Mouse (Mus musculus) midbrain, embryonic 12.5 days (tissue): ENCODE results near the gene Plekha5. TPM values are rescaled to one million over a fixed set of nuclear protein-coding genes. Genes with fewer than 3 reads are reported as not detected.

ENCODE experiments used
- ATAC-seq: fragments of 200-750 bp; cut with Nextera tagmentation; 2 replicates; pipeline ENCODE4 v1.8.0; 2017; ENCODE audit warnings: low read depth, moderate TSS enrichment, moderate library complexity; ENCODE audit not compliant: low FRiP score
- H3K27ac ChIP-seq: fragments of 300-500 bp; sonication (generic); replicated peaks from 2 replicates; pipeline ENCODE4 v1.5.1; 2016; ENCODE audit warnings: mild to moderate bottlenecking
- H3K27me3 ChIP-seq: fragments of 300-500 bp; sonication (generic); 2 replicates; pipeline ENCODE4 v1.6.1; 2016; ENCODE audit warnings: mild to moderate bottlenecking
- H3K36me3 ChIP-seq: fragments of 300-500 bp; sonication (generic); 2 replicates; pipeline ENCODE4 v1.6.1; 2016
- H3K4me1 ChIP-seq: fragments of 300-500 bp; sonication (generic); 2 replicates; pipeline ENCODE4 v1.6.1; 2016
- H3K4me2 ChIP-seq: fragments of 300-500 bp; sonication (generic); replicated peaks from 2 replicates; pipeline ENCODE4 v1.6.1; 2016; ENCODE audit warnings: mild to moderate bottlenecking, moderate library complexity
- H3K4me3 ChIP-seq: fragments of 300-500 bp; sonication (generic); 2 replicates; pipeline ENCODE4 v1.5.1; 2016; ENCODE audit warnings: mild to moderate bottlenecking
- H3K9ac ChIP-seq: fragments of 300-500 bp; sonication (generic); replicated peaks from 2 replicates; pipeline ENCODE4 v1.6.1; 2016; ENCODE audit warnings: mild to moderate bottlenecking, moderate library complexity
- H3K9me3 ChIP-seq: fragments of 300-500 bp; sonication (generic); 2 replicates; pipeline ENCODE4 v1.6.1; 2016; ENCODE audit warnings: mild to moderate bottlenecking
- WGBS: fragments of 180-500 bp; shearing (Covaris S2); methylation state at CpG from one replicate; pipeline ENCODE4 v1.1.7; 2016; 5-methylcytosine and 5-hydroxymethylcytosine counted together
- polyA plus RNA-seq: library from polyadenylated mRNA; unstranded; fragments of >200 nt; fragmentation: Nextera tagmentation; extraction: Ambion mirVana; gene quantifications from 2 replicates; pipeline ENCODE4 v1.2.1, GENCODE M21; 2016

Gene Plekha5
- 55.0 and 55.3 TPM in 2 replicates for polyA plus RNA-seq

DNA sequence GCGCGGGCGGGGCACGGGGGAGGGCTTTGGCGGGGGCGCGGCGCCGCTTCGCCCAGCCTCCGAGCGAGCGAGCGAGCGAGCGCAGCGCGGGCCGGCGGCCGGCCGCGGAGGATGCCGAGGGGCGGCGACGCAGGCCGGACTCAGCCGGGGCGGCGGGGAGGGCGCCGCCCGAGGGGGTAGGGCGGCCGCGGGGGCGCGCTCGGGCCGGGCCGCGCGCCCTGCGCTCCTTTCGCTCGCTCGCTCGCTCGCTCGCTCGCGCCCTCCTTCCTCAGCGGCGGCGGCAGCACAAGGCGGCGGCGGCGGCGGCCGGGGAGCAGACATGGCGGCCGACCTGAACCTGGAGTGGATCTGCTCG is at the start of gene Plekha5:
Gene Plekha5 (plus strand): TSS at position 209 of the 355 bp plus-strand sequence.
- no peaks in the 10 kb centered on the region for H3K9me3 ChIP-seq
- peaks cover 21% of the 10 kb centered on the region for H3K4me1 ChIP-seq
- H3K27me3 ChIP-seq = no peaks in the 10 kb centered on the region
- WGBS = under 1% methylated on average over 52 of the region's 65 CpGs
- peak; percentile 92 for ATAC-seq
- H3K4me3 ChIP-seq = peak within 1 kb of the TSS; percentile 97
- H3K36me3 ChIP-seq = peaks cover 9% of the 10 kb centered on the region; the same call in 1 of the 2 replicates
- H3K27ac ChIP-seq = peak within 1 kb of the TSS; percentile 96
- H3K4me2 ChIP-seq = peak within 1 kb of the TSS; percentile 77
- peak within 1 kb of the TSS; percentile 96 for H3K9ac ChIP-seq

DNA sequence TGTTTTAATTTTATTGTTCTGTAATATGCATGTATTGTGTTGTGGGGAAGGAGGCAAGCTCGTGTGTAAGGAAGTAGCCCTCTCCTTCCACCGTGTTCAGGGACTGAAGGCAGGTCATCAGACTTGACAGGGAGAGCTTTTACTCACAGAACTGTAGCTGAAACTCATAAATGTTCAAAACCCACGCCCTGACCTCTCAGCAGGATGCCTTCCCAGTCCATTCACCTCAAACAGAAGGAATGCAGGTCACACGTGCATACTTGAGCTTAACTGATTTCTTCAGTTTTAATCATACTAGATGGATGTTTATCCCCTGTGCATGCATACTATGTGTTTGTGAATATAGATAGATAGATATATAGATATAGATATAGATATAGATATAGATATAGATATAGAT is 48.2 kb upstream of the Plekha5 start:
- no peaks in the 10 kb centered on the region for H3K27me3 ChIP-seq
- 0 out of 2 replicates have a peak, but pooled peaks cover 5% of the 10 kb centered on the region for H3K4me1 ChIP-seq
- H3K9ac ChIP-seq = no peak overlapping the region
- no peaks in the 10 kb centered on the region for H3K9me3 ChIP-seq
- no peak for ATAC-seq
- 37% methylated on average over 4 of the region's 4 CpGs for WGBS
- H3K4me2 ChIP-seq = no peak overlapping the region
- H3K4me3 ChIP-seq = no peak overlapping the region
- H3K36me3 ChIP-seq = no peaks in the 10 kb centered on the region
- no peak overlapping the region for H3K27ac ChIP-seq

DNA sequence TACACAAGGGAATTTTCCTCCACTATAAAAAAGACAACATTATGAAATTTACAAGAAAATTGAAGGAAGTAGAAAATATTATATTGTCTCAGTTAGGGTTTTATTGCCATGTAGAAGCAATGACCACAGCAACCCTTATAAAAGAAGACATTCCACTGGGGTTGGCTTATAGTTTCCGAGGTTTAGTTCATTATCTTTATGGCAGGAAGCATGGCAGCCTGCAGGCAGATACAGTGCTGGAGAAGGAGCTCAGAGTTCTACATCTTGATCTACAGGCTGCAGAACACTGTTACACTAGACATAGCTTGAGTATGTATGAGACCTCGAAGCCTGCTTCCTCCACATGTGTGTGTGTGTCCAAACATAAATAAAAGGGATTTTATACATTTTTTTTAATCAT is 43.3 kb upstream of the Plekha5 start:
- Histone ChIP-seq H3K9ac (no peak overlapping the region), H3K4me3 (no peak overlapping the region), H3K36me3 (no peaks in the 10 kb centered on the region), H3K27ac (no peak overlapping the region), H3K4me1 (0 out of 2 replicates have a peak, but pooled peaks cover 5% of the 10 kb centered on the region), H3K4me2 (no peak overlapping the region), H3K9me3 (no peaks in the 10 kb centered on the region), H3K27me3 (no peaks in the 10 kb centered on the region)
- 85% methylated on average over 2 of the region's 2 CpGs for WGBS
- ATAC-seq = no peak

DNA sequence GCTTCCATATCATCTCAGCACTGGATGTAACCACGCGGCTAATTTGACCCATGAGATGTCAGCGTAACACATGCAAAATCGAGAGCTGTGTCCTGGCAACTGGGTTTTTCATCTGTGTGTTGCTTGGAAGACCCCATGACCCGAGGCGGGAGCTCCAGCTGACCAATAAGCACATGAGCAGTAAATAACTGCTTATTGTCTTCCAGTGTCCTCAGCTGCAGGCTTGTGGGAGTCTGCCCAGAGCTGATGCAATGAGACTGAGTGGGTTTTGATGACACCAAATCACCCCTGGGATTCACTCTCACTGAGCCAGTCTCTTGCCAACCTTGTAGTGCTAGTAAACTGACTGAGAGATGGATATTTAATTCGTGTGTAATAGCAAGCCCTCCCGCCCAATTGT is 42.7 kb upstream of the Plekha5 start:
- 74% methylated on average over 8 of the region's 8 CpGs for WGBS
- Histone ChIP-seq H3K4me2 (no peak overlapping the region), H3K9me3 (no peaks in the 10 kb centered on the region), H3K4me3 (no peak overlapping the region), H3K4me1 (0 out of 2 replicates have a peak, but pooled peaks cover 5% of the 10 kb centered on the region), H3K27me3 (no peaks in the 10 kb centered on the region), H3K36me3 (no peaks in the 10 kb centered on the region), H3K9ac (no peak overlapping the region), H3K27ac (no peak overlapping the region)
- no peak for ATAC-seq

DNA sequence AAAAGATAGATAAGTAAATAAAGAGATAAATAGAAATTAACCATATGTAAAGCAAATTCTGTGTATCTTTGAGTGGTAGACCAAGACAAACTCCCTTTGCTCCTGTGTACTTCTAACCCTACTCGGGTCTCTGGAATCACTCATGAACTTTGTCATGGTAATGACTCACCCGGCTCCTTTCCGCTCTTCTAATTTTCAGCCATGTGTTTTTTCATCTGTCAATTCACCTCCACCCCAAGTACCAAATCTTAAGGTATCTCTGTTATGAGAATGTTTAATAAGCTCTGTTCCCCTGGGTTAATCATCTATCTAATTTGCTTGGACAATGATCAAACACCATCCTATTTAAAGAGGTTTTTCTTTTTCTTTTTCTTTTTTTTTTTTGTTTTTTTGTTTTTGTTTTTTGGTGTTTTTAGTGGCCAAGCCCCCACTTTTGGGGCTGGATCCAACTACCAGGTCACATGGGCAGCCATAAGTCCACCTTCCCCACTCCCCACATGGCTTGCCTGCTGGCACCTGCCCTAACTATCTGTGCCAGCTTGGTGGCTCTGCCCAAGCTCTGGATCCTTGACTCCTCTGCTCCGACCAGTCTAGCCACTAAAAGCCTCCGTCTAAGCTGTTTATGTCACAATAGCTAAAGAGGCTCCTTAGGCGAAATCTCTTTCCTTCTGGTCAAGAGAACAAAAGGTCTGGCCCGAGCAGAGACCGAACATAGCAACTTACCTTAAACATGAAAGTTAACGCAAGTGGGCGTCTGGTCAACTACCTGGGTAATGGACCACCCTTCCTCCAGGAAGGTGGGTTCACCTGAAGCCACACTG is 40.1 kb upstream of the Plekha5 start:
- H3K9me3 ChIP-seq = no peaks in the 10 kb centered on the region
- no peaks in the 10 kb centered on the region for H3K36me3 ChIP-seq
- 87% methylated on average over 10 of the region's 10 CpGs for WGBS
- no peaks in the 10 kb centered on the region for H3K27me3 ChIP-seq
- H3K4me3 ChIP-seq = no peak overlapping the region
- ATAC-seq = no peak
- no peak overlapping the region for H3K9ac ChIP-seq
- H3K4me2 ChIP-seq = no peak overlapping the region
- H3K4me1 ChIP-seq = no peaks in the 10 kb centered on the region
- H3K27ac ChIP-seq = no peak overlapping the region

DNA sequence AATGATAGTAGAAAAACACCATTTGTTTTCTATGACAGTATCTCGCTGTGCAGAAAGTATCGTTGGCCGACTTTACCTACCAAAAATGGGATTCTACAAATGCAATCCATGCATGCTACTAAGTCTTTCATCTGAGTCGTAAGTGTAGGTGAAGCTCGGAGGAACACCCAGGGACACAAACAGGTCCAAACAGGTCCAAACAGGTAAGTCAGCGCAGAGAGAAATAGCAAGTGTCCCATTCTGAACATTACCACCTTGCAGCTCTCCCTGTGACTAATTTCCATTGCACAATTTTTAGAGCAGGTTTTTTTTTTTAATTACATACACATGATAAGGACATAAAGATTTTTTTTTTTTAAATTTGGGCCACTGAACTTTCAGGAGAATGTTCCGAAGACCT is 27.2 kb upstream of the Plekha5 start:
- Histone ChIP-seq H3K4me2 (no peak overlapping the region), H3K9me3 (no peaks in the 10 kb centered on the region), H3K27me3 (no peaks in the 10 kb centered on the region), H3K9ac (no peak overlapping the region), H3K4me1 (no peaks in the 10 kb centered on the region), H3K36me3 (no peaks in the 10 kb centered on the region), H3K4me3 (no peak overlapping the region), H3K27ac (no peak overlapping the region)
- ATAC-seq = no peak
- 97% methylated on average over 7 of the region's 7 CpGs for WGBS

DNA sequence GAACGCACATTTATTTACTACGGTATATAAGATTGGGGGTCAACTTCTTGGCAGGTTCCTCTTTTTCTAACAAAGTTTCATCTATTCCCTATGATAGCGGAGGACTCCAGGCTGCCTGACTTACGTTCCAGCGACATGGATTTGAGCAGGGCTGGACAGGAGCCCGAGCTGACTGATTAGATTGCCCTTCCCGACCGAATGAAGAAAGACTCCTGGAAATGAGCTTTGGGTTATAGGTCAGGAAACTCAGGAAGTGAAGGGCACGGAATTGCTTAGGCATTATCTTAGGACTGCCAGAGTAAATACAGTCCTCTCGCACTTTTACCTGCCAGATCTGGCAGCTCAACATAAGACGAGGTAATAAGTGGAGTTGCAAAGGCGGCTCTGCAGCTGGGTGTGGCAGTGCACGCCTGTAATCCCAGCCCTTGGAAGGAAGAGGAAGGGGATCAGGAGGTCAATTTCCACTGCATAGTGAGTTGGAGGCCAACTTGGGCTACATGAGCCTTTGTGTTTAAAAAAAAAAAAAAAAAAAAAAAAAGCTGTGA is 21.0 kb upstream of the Plekha5 start:
- WGBS = 86% methylated on average over 13 of the region's 13 CpGs
- no peaks in the 10 kb centered on the region for H3K9me3 ChIP-seq
- no peaks in the 10 kb centered on the region for H3K4me1 ChIP-seq
- no peak overlapping the region for H3K27ac ChIP-seq
- no peak overlapping the region for H3K4me3 ChIP-seq
- no peak overlapping the region for H3K9ac ChIP-seq
- no peak overlapping the region for H3K4me2 ChIP-seq
- no peaks in the 10 kb centered on the region for H3K27me3 ChIP-seq
- ATAC-seq = no peak
- H3K36me3 ChIP-seq = no peaks in the 10 kb centered on the region

DNA sequence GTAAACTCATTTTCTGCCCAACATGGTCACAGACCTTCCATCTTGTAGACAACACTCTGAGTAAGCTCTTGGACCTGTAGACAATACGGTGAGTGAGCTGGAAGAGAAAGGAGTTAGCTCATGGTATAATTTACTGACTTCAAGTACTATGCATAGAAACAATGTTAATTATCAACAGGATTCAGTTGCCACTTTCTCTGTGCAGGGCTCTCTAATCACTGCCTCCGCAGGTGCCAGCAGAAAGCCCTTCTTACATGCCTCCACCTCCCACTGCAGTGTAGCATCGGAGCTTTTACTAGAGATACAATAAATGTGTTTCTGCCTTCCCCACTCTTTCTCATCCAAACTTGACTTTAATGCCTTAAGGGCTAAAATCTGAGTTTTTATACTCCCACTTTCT is 11.9 kb upstream of the Plekha5 start:
- no peak overlapping the region for H3K4me3 ChIP-seq
- no peak overlapping the region for H3K4me2 ChIP-seq
- 79% methylated on average over 3 of the region's 3 CpGs for WGBS
- H3K27me3 ChIP-seq = no peaks in the 10 kb centered on the region
- H3K36me3 ChIP-seq = no peaks in the 10 kb centered on the region
- H3K4me1 ChIP-seq = no peaks in the 10 kb centered on the region
- no peak for ATAC-seq
- no peak overlapping the region for H3K27ac ChIP-seq
- no peak overlapping the region for H3K9ac ChIP-seq
- H3K9me3 ChIP-seq = no peaks in the 10 kb centered on the region

DNA sequence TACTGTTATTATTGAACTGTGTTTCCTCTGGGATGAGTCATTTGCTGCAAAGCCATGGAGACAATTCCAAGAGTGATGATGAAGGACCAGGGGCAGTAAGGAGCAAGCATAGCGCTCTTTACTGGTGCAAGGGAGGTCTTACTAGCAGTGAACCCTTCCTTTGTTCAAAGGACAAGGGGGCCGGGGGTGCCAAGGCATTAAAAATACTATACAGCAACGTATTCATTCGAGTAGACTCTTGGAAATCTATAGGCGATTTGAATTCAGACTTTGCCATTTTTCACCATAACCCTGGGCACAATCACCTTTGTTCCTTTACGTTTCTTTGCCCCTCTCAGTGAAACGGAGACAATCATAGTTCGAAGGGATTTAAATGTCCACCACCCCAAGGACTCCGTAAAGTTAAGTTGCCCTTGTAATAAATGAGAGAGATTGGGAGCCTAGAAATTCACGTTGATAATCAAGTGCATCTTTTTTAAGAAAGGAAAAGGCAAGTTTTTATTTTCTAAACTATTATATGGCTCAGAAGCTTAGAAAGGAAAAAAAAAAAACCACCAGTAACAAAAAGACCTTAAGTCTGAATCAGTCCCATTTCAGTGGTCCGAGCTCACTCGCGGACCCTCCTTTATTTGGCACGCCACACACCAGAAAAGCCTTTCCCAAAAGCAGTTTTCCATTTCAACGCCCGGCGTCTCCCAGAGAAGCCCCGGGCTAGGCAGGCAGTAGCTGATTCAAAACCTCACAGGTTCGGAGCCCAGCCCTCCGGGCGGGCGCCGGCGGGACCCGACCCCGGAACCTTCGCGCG is 611 bp upstream of the Plekha5 start:
- Histone ChIP-seq H3K27ac (peak overlapping the region; percentile 96), H3K36me3 (0 out of 2 replicates have a peak, but pooled peaks cover 4% of the 10 kb centered on the region), H3K4me3 (peak overlapping the region; percentile 97), H3K4me1 (peaks cover 21% of the 10 kb centered on the region), H3K4me2 (peak overlapping the region; percentile 77), H3K27me3 (no peaks in the 10 kb centered on the region), H3K9ac (peak overlapping the region; percentile 96), H3K9me3 (no peaks in the 10 kb centered on the region)
- WGBS = 5% methylated on average over 29 of the region's 29 CpGs
- ATAC-seq = no peak

DNA sequence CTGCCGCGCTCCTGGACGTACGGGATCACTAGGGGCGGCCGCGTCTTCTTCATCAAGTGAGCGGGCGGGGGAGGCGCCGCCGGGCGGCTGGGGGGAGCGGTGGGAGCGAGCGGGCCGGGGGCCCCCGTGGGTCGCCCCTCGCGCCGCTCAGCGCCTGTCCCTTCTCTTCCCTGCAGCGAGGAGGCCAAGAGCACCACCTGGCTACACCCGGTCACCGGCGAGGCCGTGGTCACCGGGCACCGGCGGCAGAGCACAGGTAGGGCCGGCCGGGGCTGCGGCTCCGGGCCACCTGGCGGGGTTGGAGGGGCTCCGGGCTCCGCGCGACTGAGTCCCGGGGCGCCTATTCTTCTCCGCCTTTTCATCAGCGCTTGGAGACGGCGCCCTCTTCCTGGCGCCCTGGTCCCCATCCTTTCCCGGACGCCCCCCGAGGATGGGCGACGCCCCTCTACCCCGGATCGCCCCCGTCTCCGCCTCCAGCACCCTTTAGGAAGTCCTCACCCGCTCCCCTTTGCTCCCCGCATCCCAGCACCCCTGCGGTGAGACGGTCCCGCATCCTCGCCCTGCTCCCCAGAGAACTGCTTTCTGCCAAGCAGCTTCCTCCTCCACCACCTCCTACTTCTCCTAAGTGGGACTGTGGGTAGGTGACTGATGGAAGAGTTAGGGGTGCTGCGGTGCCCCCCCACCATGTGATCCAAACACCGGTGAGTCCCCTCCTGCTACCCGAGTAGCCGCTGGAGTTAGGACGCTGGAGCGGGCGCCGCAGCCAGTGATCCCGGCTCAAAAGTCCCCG is 542 bp downstream of the Plekha5 start:
- Histone ChIP-seq H3K27me3 (no peaks in the 10 kb centered on the region), H3K4me2 (peak overlapping the region; percentile 77), H3K27ac (peak overlapping the region; percentile 96), H3K36me3 (peaks cover 15% of the 10 kb centered on the region; the same call in 1 of the 2 replicates), H3K4me3 (peak overlapping the region; percentile 97), H3K9ac (peak overlapping the region; percentile 96), H3K4me1 (peaks cover 21% of the 10 kb centered on the region), H3K9me3 (no peaks in the 10 kb centered on the region)
- peak; percentile 82 for ATAC-seq
- WGBS = 1% methylated on average over 64 of the region's 72 CpGs

DNA sequence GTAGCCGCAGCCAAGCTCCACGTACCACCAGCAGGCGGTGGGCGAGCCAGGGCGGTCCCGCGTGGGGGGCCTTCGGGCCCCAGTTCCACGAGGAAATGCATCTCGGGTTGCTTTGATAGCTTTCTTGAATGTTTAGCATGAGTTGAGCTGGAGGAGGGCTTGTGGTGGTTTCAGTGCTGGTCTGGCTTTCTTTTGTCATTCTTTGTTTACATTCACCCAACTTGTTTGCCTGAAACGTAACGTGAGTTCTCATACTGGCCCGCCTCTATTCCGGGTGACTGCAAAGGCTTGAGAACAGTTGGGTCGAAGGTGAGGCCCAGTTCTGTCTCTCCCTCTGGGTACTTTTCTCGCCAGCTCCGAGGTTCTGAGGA is 1.1 kb downstream of the Plekha5 start:
- ATAC-seq = 0 out of 2 replicates have a peak, but pooled peaks have one; percentile 3
- Histone ChIP-seq H3K9me3 (no peaks in the 10 kb centered on the region), H3K27ac (peak overlapping the region; percentile 96), H3K36me3 (peaks cover 17% of the 10 kb centered on the region), H3K27me3 (no peaks in the 10 kb centered on the region), H3K4me3 (peak overlapping the region; percentile 97), H3K4me1 (peaks cover 21% of the 10 kb centered on the region), H3K4me2 (peak overlapping the region; percentile 77), H3K9ac (peak overlapping the region; percentile 96)
- WGBS = under 1% methylated on average over 17 of the region's 17 CpGs
